Mouse (Mus musculus) gonadal fat pad, adult 2 months (tissue): ENCODE measurements around the gene Ankrd6. TPM values are rescaled to one million over a fixed set of nuclear protein-coding genes. Genes with fewer than 3 reads are reported as not detected.
A peak's percentile ranks its signal among the peaks of the same experiment; 100 is the strongest.

Source experiments
- DNase-seq: peaks from one replicate; pipeline ENCODE4 v3.0.0-alpha.2; 2012; ENCODE audit warnings: low read depth
- polyA plus RNA-seq: library from polyadenylated mRNA; depleted of rRNA; stranded (reverse); fragments of >200 nt; gene quantifications from 2 replicates; pipeline ENCODE4 v1.2.3, GENCODE M21; 2012; rRNA removed

The Ankrd6 gene
- polyA plus RNA-seq, 1 experiment = 0.76 TPM

DNA sequence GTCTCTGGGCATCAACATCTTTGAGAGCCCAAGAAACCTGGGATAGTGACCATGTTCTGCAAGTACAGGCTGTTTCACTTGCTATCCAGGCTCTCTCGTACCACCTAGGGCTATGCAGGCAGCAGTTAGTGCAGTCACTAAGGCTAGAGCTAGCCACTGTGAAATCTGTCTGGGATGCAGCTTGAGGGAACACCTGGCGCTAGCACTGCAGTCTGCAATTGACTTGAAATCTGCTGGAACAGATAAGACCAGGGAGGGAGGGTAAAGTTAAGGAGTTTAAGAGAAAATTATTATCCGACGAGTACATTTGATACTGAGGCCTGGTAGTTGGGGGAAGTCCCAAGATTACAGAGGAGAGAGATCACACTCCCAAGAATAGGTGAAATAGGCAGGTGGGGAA is 170.6 kb downstream of the Ankrd6 start:
- DNase-seq = no peak

DNA sequence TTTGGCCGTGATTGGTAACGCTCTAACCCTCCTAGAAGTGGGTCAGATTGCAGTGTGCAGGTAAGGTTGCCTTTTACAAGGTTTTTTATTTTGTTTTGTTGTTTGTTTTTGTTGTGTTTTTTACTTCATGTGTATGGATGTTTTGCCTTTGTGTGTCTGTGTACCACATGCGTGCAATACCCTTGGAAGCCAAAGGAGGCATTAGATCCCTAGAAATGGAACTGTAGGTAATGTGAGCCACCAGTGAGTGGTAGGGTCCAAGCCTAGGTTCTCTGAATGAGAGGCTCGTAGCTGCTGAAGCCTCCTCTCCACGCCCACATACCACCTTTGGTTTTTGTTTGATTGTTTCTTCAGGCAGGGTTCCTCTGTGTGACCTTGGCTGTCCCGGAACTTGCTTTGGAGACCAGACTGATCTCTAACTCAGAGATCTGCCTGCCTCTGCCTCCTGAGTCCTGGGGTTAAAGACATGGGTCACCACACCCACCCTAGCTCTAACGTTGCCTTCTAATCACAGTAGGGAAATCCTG is 180.3 kb downstream of the Ankrd6 start:
- no peak for DNase-seq

DNA sequence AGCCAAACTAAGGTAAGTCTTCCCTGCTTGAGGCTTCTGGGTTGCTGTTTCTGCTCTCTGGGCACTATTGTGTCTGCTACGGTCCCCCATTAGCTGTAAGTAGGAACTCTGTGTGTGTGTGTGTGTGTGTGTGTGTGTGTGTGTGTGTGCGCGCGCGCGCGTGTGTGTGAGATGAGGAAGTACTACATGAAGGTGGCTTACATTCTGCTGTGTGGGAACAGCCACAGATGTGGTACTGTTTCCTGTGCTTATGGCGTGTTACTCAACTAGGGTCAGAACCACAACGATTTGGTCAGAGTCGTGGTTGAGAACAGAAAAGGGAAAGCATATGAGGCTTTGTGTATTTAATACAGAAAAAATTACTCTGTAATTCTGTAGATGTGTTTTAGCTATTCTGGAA is 182.6 kb downstream of the Ankrd6 start:
- DNase-seq = no peak

DNA sequence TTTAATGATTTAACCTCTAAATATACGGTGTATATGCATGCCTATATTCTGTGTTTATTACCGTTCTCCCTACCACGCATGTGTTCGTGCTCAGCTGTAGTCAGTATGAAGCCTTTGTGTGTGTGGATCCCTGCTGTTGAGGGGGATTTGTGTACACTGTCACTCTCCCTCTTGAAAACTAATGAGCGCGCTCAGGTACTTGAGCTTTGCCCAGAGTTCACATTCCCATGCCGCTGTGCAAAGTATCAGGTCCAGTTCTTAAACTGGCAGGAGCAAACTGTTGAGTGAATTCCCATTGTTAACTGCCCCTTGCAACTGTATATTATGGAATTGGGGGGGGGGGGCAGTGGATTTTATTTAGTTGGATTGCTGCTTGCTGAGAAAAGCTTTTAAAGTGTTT is 183.2 kb downstream of the Ankrd6 start:
- DNase-seq = no peak

DNA sequence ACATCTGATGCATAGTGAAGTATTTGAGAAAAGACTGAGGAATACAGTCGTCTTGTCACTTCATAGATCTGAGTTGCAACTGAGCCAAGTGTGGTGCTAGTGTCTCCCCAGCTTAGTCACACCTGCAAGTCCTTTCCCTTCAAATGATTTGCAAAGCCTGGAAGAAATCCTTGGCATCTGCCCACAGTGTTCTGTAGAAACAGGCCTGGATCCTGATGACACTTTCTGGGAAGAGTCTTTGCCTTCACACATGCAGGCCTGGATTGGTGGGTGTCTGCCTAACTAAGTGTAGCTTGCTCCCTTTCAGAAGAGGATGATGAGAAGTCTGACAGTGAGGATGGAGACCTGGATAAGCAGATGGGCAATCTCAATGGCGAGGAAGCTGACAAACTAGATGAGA is 193.2 kb downstream of the Ankrd6 start:
- peak; percentile 28 for DNase-seq

Other genes with a start within 250 kb of the Ankrd6 start
- 15.0 and 23.7 TPM in 2 replicates for gene Lyrm2, start 150.6 kb downstream of the Ankrd6 start, polyA plus RNA-seq
- gene Rragd, start 32.2 kb upstream of the Ankrd6 start, polyA plus RNA-seq = 2.0 and 3.1 TPM in 2 replicates
- 29.5 and 31.6 TPM in 2 replicates for gene Ube2j1, start 80.6 kb upstream of the Ankrd6 start, polyA plus RNA-seq
- 0.98 and 3.7 TPM in 2 replicates for gene Gabrr2, start 112.2 kb upstream of the Ankrd6 start, polyA plus RNA-seq
- gene Gabrr1, start 181.7 kb upstream of the Ankrd6 start, polyA plus RNA-seq = 5.0 and 6.0 TPM in 2 replicates
- gene Pm20d2, start 238.9 kb upstream of the Ankrd6 start, polyA plus RNA-seq = 9.8 and 16.6 TPM in 2 replicates